Mouse (Mus musculus) liver, adult 2 months (tissue): ENCODE data around the gene Gpm6a.

ENCODE experiments used
- CTCF ChIP-seq: fragments of 200-500 bp; IDR thresholded peaks from 2 replicates; pipeline ENCODE4 v1.5.1; 2011; ENCODE audit warnings: low read depth, low read length, control low read depth
- POLR2A ChIP-seq: fragments of 200-500 bp; IDR thresholded peaks from 2 replicates; pipeline ENCODE4 v1.6.1; 2011; ENCODE audit warnings: low read length, control low read depth; ENCODE audit not compliant: insufficient read depth; ENCODE audit errors: extremely low read depth

DNA sequence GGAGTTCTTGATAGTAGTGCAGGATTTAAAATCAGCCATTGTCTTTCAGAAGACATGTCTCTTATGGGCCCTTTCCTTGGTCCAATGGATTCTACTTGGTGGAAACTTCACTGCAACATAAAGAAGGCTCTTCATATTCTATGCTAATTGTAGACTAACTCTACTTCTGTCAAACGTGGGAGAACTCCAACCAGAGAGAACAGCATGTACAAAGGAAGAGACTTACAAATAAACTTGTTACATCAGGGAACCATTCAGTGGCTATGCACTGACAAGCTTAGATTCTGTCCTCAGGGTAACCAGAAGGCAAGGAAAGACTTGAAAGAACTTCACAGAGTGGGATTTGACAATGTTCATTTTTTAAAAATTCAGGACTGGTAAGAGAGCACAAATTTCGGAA lies 48.3 kb downstream of the Gpm6a start:
- TF ChIP-seq CTCF (no peak), POLR2A (no peak)
